In genomic region chr2:139589905-139590304, GRCm38 (mm10) we compare ENCODE assay signal across 8 mouse cellular contexts.
DNase-seq lines count a peak whose midpoint lies in the region; ATAC-seq and TF ChIP-seq lines count a peak whose summit lies in the region.

No protein-coding gene starts in this region.

- H3K27ac ChIP-seq in intestine, embryonic 14.5 days (ENCODE audit: low read depth), result no peak overlapping the region
- H3K27ac ChIP-seq in intestine, embryonic 16.5 days (ENCODE audit: low read length), result no peak overlapping the region
- H3K27ac ChIP-seq in ES-E14 (ENCODE audit: insufficient read depth, low read depth, low read length, poor library complexity, severe bottlenecking), result no peak overlapping the region

- DNase-seq in intestine, embryonic 14.5 days (ENCODE audit: low spot score), result no peak
- peak; percentile 58 for DNase-seq in ES-E14 (ENCODE audit: low read depth, low spot score)
- DNase-seq in adrenal gland, postnatal 36 days, result peak; percentile 61 to 81
- peak; percentile 15 to 28 for DNase-seq in frontal cortex, postnatal 25 days (ENCODE audit: low spot score in 2 of 2)
- DNase-seq in left cerebral cortex, postnatal 14 days (ENCODE audit: low spot score in 2 of 2), result peak; percentile 50 to 57
- DNase-seq in retina, embryonic 14.5 days (ENCODE audit: low spot score), result peak; percentile 78
- DNase-seq in ovary, postnatal 10 days (ENCODE audit: low spot score), result no peak

- intact Hi-C loops in left cerebral cortex, postnatal 14 days (cut with DNase I), result loop anchor here (2.0 to 5.0 kb wide), 3 partner anchors 132 to 377 kb away; no protein-coding TSS in a partner anchor

- H3K4me2 ChIP-seq in intestine, embryonic 14.5 days (ENCODE audit: low read length), result no peak overlapping the region
- H3K4me2 ChIP-seq in intestine, embryonic 16.5 days (ENCODE audit: low read depth, low read length), result no peak overlapping the region

- no peaks in the 10 kb centered on the region for H3K9me3 ChIP-seq in intestine, embryonic 14.5 days (ENCODE audit: control insufficient read depth, low read length)
- H3K9me3 ChIP-seq in intestine, embryonic 16.5 days (ENCODE audit: control insufficient read depth, low read length), result no peaks in the 10 kb centered on the region
- H3K9me3 ChIP-seq in ES-E14 (ENCODE audit: control insufficient read depth, insufficient read depth, low read depth, low read length), result no peaks in the 10 kb centered on the region

- no peaks in the 10 kb centered on the region for H3K36me3 ChIP-seq in intestine, embryonic 14.5 days (ENCODE audit: control insufficient read depth, insufficient read depth, low read length)
- no peaks in the 10 kb centered on the region for H3K36me3 ChIP-seq in intestine, embryonic 16.5 days (ENCODE audit: control insufficient read depth, insufficient read depth, low read length)
- no peaks in the 10 kb centered on the region for H3K36me3 ChIP-seq in ES-E14 (ENCODE audit: control insufficient read depth, insufficient read depth, low read length, poor library complexity, severe bottlenecking)

- no peak overlapping the region for H3K9ac ChIP-seq in intestine, embryonic 14.5 days (ENCODE audit: low read length)
- no peak overlapping the region for H3K9ac ChIP-seq in intestine, embryonic 16.5 days (ENCODE audit: low read depth, low read length)
- no peak overlapping the region for H3K9ac ChIP-seq in ES-E14 (ENCODE audit: insufficient read depth, low read depth, low read length, poor library complexity, severe bottlenecking)

- in situ Hi-C loops in ES-E14 (cut with MboI; ENCODE audit: low sequenced_read_pairs in 2 of 2, unreplicated experiment in 2 of 2), result loop anchor here (10.0 to 25.0 kb wide), 3 partner anchors 135 to 205 kb away; no protein-coding TSS in a partner anchor

- no peak overlapping the region for H3K4me3 ChIP-seq in intestine, embryonic 14.5 days (ENCODE audit: low read depth, low read length)
- H3K4me3 ChIP-seq in intestine, embryonic 16.5 days (ENCODE audit: low read length), result no peak overlapping the region
- H3K4me3 ChIP-seq in ES-E14 (ENCODE audit: insufficient read depth in 1 of 2, low read depth in 1 of 2, low read length in 2 of 2, poor library complexity in 1 of 2, severe bottlenecking in 1 of 2), result no peak overlapping the region

- ATAC-seq in intestine, embryonic 14.5 days (replicated peaks; ENCODE audit: low FRiP score, low TSS enrichment, low read depth), result 0 out of 2 replicates have a peak, but pooled peaks have one; percentile 32
- no peak for ATAC-seq in intestine, embryonic 16.5 days

- WGBS in intestine, embryonic 14.5 days, result 47% methylated on average over 4 of the region's 4 CpGs
- 50% methylated on average over 4 of the region's 4 CpGs for WGBS in intestine, embryonic 16.5 days

- H3K4me1 ChIP-seq in intestine, embryonic 14.5 days (replicated peaks; ENCODE audit: control insufficient read depth, insufficient read depth, low read length), result no peaks in the 10 kb centered on the region
- H3K4me1 ChIP-seq in intestine, embryonic 16.5 days (ENCODE audit: control insufficient read depth, insufficient read depth, low read length), result no peaks in the 10 kb centered on the region
- H3K4me1 ChIP-seq in ES-E14 (ENCODE audit: control insufficient read depth in 2 of 2, insufficient read depth in 2 of 2, low read length in 2 of 2, poor library complexity in 1 of 2), result no peaks in the 10 kb centered on the region

- no peaks in the 10 kb centered on the region for H3K27me3 ChIP-seq in intestine, embryonic 14.5 days (replicated peaks; ENCODE audit: control insufficient read depth, insufficient read depth, low read length)
- no peaks in the 10 kb centered on the region for H3K27me3 ChIP-seq in intestine, embryonic 16.5 days (replicated peaks; ENCODE audit: control insufficient read depth, insufficient read depth, low read length)

TF ChIP-seq in ES-E14, 5 proteins besides CTCF, POLR2A, EP300 and RAD21:
- TF ChIP-seq ZC3H11A (IDR thresholded peaks at IDR 0.05; ENCODE audit: borderline replicate concordance, low read depth, low read length) (no peak), HCFC1 (IDR thresholded peaks at IDR 0.05; ENCODE audit: borderline replicate concordance, insufficient read depth, low read length) (no peak), ZNF384 (IDR thresholded peaks at IDR 0.05; ENCODE audit: low read depth, low read length) (no peak), MAFK (IDR thresholded peaks at IDR 0.05; ENCODE audit: insufficient read depth, low read depth, low read length) (no peak), CHD2 (IDR thresholded peaks at IDR 0.05; ENCODE audit: low read depth, low read length) (no peak)

Comparison
In these comparisons a context has a peak if more than half of its experiments do, and no peak if none do; other contexts are left out.
1. DNase-seq: peak in ES-E14 (single experiment), adrenal gland, postnatal 36 days (2 of 2), frontal cortex, postnatal 25 days (2 of 2), left cerebral cortex, postnatal 14 days (2 of 2) and retina, embryonic 14.5 days (single experiment); none in intestine, embryonic 14.5 days (single experiment) and ovary, postnatal 10 days (single experiment).